Mouse (Mus musculus): ENCODE results near the gene Setd3. TPM values are rescaled to one million over a fixed set of nuclear protein-coding genes. Genes with fewer than 3 reads are reported as not detected.
A peak's percentile ranks its signal among the peaks of the same experiment; 100 is the strongest.

The Setd3 gene
- total and polyA plus RNA-seq, 3 experiments, result 18.8 to 114 (median 95.0) TPM

DNA sequence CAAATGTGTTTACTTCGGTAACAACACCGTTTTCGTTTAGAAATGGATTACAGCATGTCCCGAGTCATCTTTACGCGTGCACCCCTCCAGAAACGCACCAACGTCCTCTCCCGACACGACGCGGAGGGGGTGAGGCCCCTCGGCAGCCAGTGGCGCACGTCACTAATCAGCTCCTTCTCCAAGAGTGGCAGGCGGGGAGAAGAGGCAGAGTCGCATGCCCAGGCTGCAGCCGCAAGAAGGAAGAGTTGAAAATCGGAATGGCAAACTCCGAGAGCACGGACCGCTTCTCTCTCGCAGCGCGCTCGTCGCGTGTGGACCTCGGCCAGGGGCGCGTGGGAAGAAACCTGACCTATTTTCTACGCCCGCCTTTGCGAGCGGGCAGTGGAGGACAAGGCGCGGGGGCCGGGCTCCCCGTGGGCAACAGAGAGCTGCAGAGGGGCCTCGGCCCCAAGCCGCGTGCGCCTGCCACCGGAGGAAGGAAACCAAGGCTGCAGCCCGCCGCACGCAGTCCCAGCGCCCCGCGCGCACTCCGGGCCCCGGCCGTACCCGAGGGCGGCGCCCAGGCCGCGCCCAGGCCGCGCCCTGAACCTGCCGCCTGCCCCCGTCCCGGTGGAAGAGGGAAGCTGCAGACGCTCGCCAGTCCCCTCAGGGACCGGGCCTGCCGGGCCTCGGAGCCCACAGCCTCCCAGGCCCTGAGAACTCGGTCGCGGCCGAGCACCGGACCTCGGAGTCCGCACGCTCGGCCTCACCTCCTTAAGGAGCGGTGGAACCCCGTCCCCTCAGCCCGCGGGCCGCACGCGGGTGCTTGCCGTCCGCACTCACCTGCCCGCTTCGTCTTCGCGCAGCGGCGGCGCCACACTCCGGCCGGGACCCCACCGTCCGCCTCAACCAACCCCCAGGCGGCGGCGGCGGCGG is 526 bp downstream of the Setd3 start:
- H3K4me1 ChIP-seq (ENCODE audit: insufficient read depth, low read depth, low read length), result peaks cover 51% of the 10 kb centered on the region
- no peaks in the 10 kb centered on the region for H3K27me3 ChIP-seq (ENCODE audit: insufficient read depth, low read length)
- peaks cover 41% of the 10 kb centered on the region for H3K36me3 ChIP-seq (replicated peaks)
- peak; percentile 35 for ATAC-seq (ENCODE audit: extremely low read depth, insufficient number of reproducible peaks, low FRiP score, poor library complexity, severe bottlenecking)
- TF ChIP-seq CTCF (IDR thresholded peaks at IDR 0.05; ENCODE audit: low read depth, low read length), result no peak
- TF ChIP-seq POLR2AphosphoS5 (IDR thresholded peaks at IDR 0.05; ENCODE audit: insufficient replicate concordance, low read depth, low read length), result no peak
- TF ChIP-seq GATA2 (IDR thresholded peaks at IDR 0.05; ENCODE audit: borderline replicate concordance, low read depth, low read length), result no peak
- TF ChIP-seq TAL1 (conservative IDR thresholded peaks at IDR 0.05; ENCODE audit: low read depth, low read length), result no peak
- TF ChIP-seq GATA1 (IDR thresholded peaks at IDR 0.05; ENCODE audit: borderline replicate concordance, low read length), result no peak
- peak overlapping the region; percentile 89 for H3K4me3 ChIP-seq (ENCODE audit: low read depth, low read length)
- H3K9me3 ChIP-seq (replicated peaks), result no peaks in the 10 kb centered on the region
- peak; percentile 65 for DNase-seq (ENCODE audit: low spot score)

DNA sequence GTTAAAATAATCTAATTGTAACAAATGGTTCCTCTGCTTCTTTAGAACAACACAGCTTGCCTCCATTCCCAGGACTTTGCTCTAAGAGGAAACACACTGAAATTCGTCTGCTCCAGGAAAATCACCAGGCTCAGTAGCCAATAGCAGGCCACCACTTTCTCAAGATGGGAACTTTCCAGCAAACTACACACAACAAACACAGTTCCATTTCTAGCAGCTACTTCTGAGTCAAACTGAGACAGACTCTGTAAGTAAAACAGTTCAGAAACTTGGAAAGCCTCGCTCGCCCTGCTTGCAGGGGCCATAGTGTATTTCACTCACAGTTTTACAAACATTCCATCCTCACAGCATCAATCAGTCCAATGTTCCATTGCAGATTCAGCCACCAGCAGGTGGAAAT is 2.7 kb downstream of the Setd3 start:
- H3K4me3 ChIP-seq (ENCODE audit: low read depth, low read length), result no peak overlapping the region
- ATAC-seq (ENCODE audit: extremely low read depth, insufficient number of reproducible peaks, low FRiP score, poor library complexity, severe bottlenecking) (no peak), DNase-seq (ENCODE audit: low spot score) (no peak)
- H3K36me3 ChIP-seq (replicated peaks), result peaks cover 34% of the 10 kb centered on the region
- no peaks in the 10 kb centered on the region for H3K9me3 ChIP-seq (replicated peaks)
- no peaks in the 10 kb centered on the region for H3K27me3 ChIP-seq (ENCODE audit: insufficient read depth, low read length)
- TF ChIP-seq CTCF (IDR thresholded peaks at IDR 0.05; ENCODE audit: low read depth, low read length) (no peak), TAL1 (conservative IDR thresholded peaks at IDR 0.05; ENCODE audit: low read depth, low read length) (no peak), POLR2AphosphoS5 (IDR thresholded peaks at IDR 0.05; ENCODE audit: insufficient replicate concordance, low read depth, low read length) (no peak), GATA1 (IDR thresholded peaks at IDR 0.05; ENCODE audit: borderline replicate concordance, low read length) (no peak), GATA2 (IDR thresholded peaks at IDR 0.05; ENCODE audit: borderline replicate concordance, low read depth, low read length) (no peak)
- H3K4me1 ChIP-seq (ENCODE audit: insufficient read depth, low read depth, low read length), result peaks cover 55% of the 10 kb centered on the region

DNA sequence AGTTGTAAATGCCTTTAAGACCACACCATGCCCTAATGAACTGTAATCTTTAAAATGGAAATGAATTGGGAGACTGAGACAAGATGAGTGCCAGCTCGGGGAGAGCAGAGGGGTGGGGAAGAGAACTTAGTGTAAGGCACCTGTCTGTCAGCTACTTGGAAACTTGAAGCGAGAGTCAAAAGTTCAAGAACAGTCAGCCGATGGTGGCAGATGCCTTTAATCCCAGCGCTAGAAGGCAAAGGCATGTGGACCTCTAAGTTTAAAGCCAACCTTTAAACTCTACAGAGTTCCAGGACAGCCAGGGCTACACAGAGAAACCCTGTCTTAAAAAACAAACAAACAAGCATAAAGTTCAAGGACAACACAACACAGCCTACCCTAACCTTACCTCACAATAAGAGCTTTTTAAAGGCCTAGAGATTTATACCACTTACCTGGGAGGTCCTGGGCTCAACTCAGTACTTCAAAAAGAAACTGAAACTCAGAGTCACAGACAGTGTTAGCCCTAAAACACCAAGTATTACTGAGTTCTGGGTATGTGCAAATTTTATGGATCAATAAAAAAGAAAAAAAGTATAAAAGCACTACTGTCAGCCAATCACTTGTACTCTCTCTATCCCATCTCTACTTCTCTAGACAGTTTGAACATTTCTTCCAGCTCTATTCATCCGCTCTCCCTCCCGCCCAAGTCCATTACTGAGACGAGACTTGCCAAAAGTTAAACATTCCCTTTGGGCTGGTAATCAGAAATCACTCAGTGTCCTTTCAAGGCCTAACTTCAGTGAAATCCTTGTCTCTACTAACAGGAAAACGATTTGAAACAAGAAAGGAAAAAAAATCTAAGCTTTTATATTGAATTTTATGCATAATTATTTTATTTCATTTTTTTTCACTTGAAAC is 4.3 kb downstream of the Setd3 start:
- DNase-seq (ENCODE audit: low spot score) (no peak), ATAC-seq (ENCODE audit: extremely low read depth, insufficient number of reproducible peaks, low FRiP score, poor library complexity, severe bottlenecking) (no peak)
- Histone ChIP-seq H3K27me3 (ENCODE audit: insufficient read depth, low read length) (no peaks in the 10 kb centered on the region), H3K36me3 (replicated peaks) (peaks cover 40% of the 10 kb centered on the region), H3K4me3 (ENCODE audit: low read depth, low read length) (no peak overlapping the region), H3K4me1 (ENCODE audit: insufficient read depth, low read depth, low read length) (peaks cover 52% of the 10 kb centered on the region), H3K9me3 (replicated peaks) (no peaks in the 10 kb centered on the region)
- TF ChIP-seq TAL1 (conservative IDR thresholded peaks at IDR 0.05; ENCODE audit: low read depth, low read length), result no peak
- TF ChIP-seq POLR2AphosphoS5 (IDR thresholded peaks at IDR 0.05; ENCODE audit: insufficient replicate concordance, low read depth, low read length), result no peak
- TF ChIP-seq GATA1 (IDR thresholded peaks at IDR 0.05; ENCODE audit: borderline replicate concordance, low read length), result no peak

DNA sequence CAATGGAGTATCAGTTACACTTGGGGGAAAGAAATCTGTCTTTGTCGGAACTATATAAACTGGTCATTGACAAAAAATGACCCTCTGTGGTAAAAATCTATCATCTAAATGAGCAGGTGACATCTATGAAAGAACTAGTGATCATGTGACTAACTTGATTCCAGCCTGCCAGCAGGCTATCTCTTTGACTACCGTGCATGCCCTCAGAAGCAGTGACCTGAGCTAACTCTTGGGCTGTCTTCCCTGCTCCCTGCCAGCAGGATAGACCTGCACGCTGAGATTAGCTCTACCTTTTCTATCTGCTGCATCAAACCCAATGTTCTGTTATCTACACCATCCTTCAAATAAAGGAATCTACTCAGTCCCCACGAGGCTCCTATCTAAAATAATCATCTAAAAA is 6.5 kb downstream of the Setd3 start:
- H3K36me3 ChIP-seq (replicated peaks), result peaks cover 51% of the 10 kb centered on the region
- H3K4me1 ChIP-seq (ENCODE audit: insufficient read depth, low read depth, low read length), result peaks cover 48% of the 10 kb centered on the region
- no peak overlapping the region for H3K4me3 ChIP-seq (ENCODE audit: low read depth, low read length)
- TF ChIP-seq POLR2AphosphoS5 (IDR thresholded peaks at IDR 0.05; ENCODE audit: insufficient replicate concordance, low read depth, low read length) (no peak), TAL1 (conservative IDR thresholded peaks at IDR 0.05; ENCODE audit: low read depth, low read length) (no peak), GATA2 (IDR thresholded peaks at IDR 0.05; ENCODE audit: borderline replicate concordance, low read depth, low read length) (no peak), CTCF (IDR thresholded peaks at IDR 0.05; ENCODE audit: low read depth, low read length) (no peak), GATA1 (IDR thresholded peaks at IDR 0.05; ENCODE audit: borderline replicate concordance, low read length) (no peak)
- DNase-seq (ENCODE audit: low spot score) (no peak), ATAC-seq (ENCODE audit: extremely low read depth, insufficient number of reproducible peaks, low FRiP score, poor library complexity, severe bottlenecking) (no peak)
- H3K9me3 ChIP-seq (replicated peaks), result no peaks in the 10 kb centered on the region
- no peaks in the 10 kb centered on the region for H3K27me3 ChIP-seq (ENCODE audit: insufficient read depth, low read length)

DNA sequence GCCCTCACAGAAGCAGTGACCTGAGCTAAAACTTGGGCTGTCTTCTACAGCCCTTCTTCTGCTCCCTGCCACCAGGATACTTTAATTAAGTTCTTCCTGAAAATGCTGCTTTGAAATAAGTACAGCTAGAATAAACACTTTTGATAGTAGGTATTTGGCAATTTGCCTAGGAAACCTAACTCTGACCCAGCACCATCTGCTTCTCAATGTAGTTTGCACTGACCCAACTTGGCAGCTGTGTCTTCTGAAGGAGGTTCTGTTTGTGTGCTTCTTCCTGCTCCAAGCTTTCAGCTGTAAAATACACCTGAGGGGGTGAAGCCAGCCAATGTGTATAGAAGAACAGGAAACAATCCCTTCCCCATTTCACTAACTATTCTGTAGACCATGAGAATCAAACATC is 7.8 kb downstream of the Setd3 start:
- Histone ChIP-seq H3K4me1 (ENCODE audit: insufficient read depth, low read depth, low read length) (peaks cover 46% of the 10 kb centered on the region), H3K4me3 (ENCODE audit: low read depth, low read length) (no peak overlapping the region), H3K9me3 (replicated peaks) (no peaks in the 10 kb centered on the region), H3K27me3 (ENCODE audit: insufficient read depth, low read length) (no peaks in the 10 kb centered on the region), H3K36me3 (replicated peaks) (peaks cover 53% of the 10 kb centered on the region)
- DNase-seq (ENCODE audit: low spot score), result no peak
- ATAC-seq (ENCODE audit: extremely low read depth, insufficient number of reproducible peaks, low FRiP score, poor library complexity, severe bottlenecking), result no peak
- TF ChIP-seq CTCF (IDR thresholded peaks at IDR 0.05; ENCODE audit: low read depth, low read length) (no peak), GATA1 (IDR thresholded peaks at IDR 0.05; ENCODE audit: borderline replicate concordance, low read length) (no peak), TAL1 (conservative IDR thresholded peaks at IDR 0.05; ENCODE audit: low read depth, low read length) (no peak), GATA2 (IDR thresholded peaks at IDR 0.05; ENCODE audit: borderline replicate concordance, low read depth, low read length) (no peak)

DNA sequence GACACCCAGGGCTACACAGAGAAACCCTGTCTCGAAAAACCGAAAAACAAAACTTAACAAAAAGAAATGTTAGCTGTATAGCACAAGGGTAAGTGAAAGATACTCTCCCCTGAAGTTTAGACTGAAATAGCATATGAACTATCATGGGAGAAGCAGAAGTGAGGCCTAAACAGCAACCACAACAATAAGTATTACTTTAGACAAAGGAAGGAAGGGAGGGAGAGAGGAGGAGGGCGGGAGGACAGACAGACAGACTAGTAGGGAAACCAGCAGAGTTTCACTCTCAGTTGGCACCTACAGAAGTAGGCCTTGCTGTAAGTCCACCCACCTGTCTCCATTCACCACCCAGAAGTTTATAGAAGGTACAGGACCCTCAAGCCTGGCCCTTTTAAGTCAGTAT is 8.6 kb downstream of the Setd3 start:
- Histone ChIP-seq H3K9me3 (replicated peaks) (no peaks in the 10 kb centered on the region), H3K36me3 (replicated peaks) (peaks cover 59% of the 10 kb centered on the region), H3K27me3 (ENCODE audit: insufficient read depth, low read length) (no peaks in the 10 kb centered on the region), H3K4me1 (ENCODE audit: insufficient read depth, low read depth, low read length) (peaks cover 44% of the 10 kb centered on the region), H3K4me3 (ENCODE audit: low read depth, low read length) (no peak overlapping the region)
- TF ChIP-seq GATA1 (IDR thresholded peaks at IDR 0.05; ENCODE audit: borderline replicate concordance, low read length) (no peak), GATA2 (IDR thresholded peaks at IDR 0.05; ENCODE audit: borderline replicate concordance, low read depth, low read length) (no peak), TAL1 (conservative IDR thresholded peaks at IDR 0.05; ENCODE audit: low read depth, low read length) (no peak), CTCF (IDR thresholded peaks at IDR 0.05; ENCODE audit: low read depth, low read length) (no peak), POLR2AphosphoS5 (IDR thresholded peaks at IDR 0.05; ENCODE audit: insufficient replicate concordance, low read depth, low read length) (no peak)
- ATAC-seq (ENCODE audit: extremely low read depth, insufficient number of reproducible peaks, low FRiP score, poor library complexity, severe bottlenecking), result no peak
- no peak for DNase-seq (ENCODE audit: low spot score)
